Mouse (Mus musculus) heart, adult 2 months (tissue): ENCODE results near the gene Slc29a4. TPM values are rescaled to one million over a fixed set of nuclear protein-coding genes. Genes with fewer than 3 reads are reported as not detected.
A peak's percentile ranks its signal among the peaks of the same experiment; 100 is the strongest.

Source experiments
- DNase-seq, 2 experiments: peaks; one replicate each; pipeline ENCODE4 v3.0.0; 2021
- H3K27ac ChIP-seq: fragments of 200-600 bp; 2 replicates; pipeline ENCODE4 v1.8.1; 2022
- H3K27me3 ChIP-seq: fragments of 200-500 bp; 2 replicates; pipeline ENCODE4 v1.6.1; 2012; ENCODE audit warnings: mild to moderate bottlenecking, low read length, inconsistent platforms, mixed read lengths; ENCODE audit not compliant: control insufficient read depth, insufficient read depth
- H3K36me3 ChIP-seq: fragments of 200-500 bp; 2 replicates; pipeline ENCODE4 v1.6.1; 2012; ENCODE audit warnings: low read length, inconsistent platforms; ENCODE audit not compliant: control insufficient read depth, insufficient read depth
- H3K4me1 ChIP-seq: fragments of 200-500 bp; 2 replicates; pipeline ENCODE4 v1.6.1; 2011; ENCODE audit warnings: low read length; ENCODE audit not compliant: control insufficient read depth, insufficient read depth
- H3K4me3 ChIP-seq: fragments of 200-600 bp; 2 replicates; pipeline ENCODE4 v1.8.1; 2022
- H3K79me2 ChIP-seq: fragments of 200-500 bp; replicated peaks from 2 replicates; pipeline ENCODE4 v1.6.1; 2012; ENCODE audit warnings: mild to moderate bottlenecking, inconsistent platforms, low read length, moderate library complexity, mixed read lengths; ENCODE audit not compliant: control insufficient read depth, insufficient read depth
- H3K9ac ChIP-seq: fragments of 200-500 bp; 2 replicates; pipeline ENCODE4 v1.6.1; 2012; ENCODE audit warnings: low read depth, mild to moderate bottlenecking, control low read depth, inconsistent platforms, low read length, mixed read lengths
- CTCF ChIP-seq: fragments of 200-600 bp; IDR thresholded peaks from 2 replicates; pipeline ENCODE4 v1.8.1; 2022; ENCODE audit warnings: antibody characterized with exemption, mild to moderate bottlenecking, moderate library complexity
- EP300 ChIP-seq: fragments of 200-500 bp; IDR thresholded peaks from 2 replicates; pipeline ENCODE4 v1.6.1; 2011; ENCODE audit warnings: low read depth, low read length, control low read depth; ENCODE audit not compliant: insufficient read depth
- POLR2A ChIP-seq: fragments of 200-500 bp; IDR thresholded peaks from 2 replicates; pipeline ENCODE4 v1.6.1; 2011; ENCODE audit warnings: mild to moderate bottlenecking, low read depth, low read length, control low read depth; ENCODE audit not compliant: insufficient read depth
- WGBS: fragments of 180-500 bp; shearing (Covaris S2); methylation state at CpG from one replicate; pipeline ENCODE4 v1.1.7; 2018; 5-methylcytosine and 5-hydroxymethylcytosine counted together
- intact Hi-C: fragments of 180-260 bp; cut with DNase I; formaldehyde crosslinking; loops from one replicate; pipeline ENCODE4 v1.15.1; 2025
- polyA plus RNA-seq: library from polyadenylated mRNA; depleted of rRNA; stranded (reverse); fragments of >200 nt; gene quantifications from 2 replicates; pipeline ENCODE4 v1.2.3, GENCODE M21; 2012
- total RNA-seq, 2 experiments: library from RNA; stranded (reverse); gene quantifications; 2 replicates each; pipeline ENCODE4 v1.2.3; 2021

The Slc29a4 gene
- total and polyA plus RNA-seq, 3 experiments = 0.27 to 0.70 (median 0.31) TPM

DNA sequence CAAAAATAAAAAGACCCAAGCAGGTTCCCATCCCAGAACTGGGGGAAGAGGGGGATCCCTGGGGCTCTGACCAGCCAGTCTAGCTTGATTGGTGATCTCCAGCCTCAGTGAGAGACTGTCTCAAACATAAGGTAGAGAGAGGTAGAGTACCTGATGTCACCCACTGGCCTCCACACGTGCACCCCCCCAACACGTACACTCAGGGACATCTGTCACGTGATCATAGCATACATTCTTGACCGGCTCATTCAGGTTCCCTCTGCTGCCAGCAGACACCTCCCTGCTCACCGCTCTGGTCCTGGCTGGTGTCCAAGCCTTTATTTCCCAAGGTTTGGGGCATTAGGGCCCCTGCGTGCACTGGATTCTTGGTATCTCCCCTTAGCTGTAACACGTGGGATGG is 17.1 kb downstream of the Slc29a4 start:
- TF ChIP-seq CTCF (no peak), EP300 (no peak), POLR2A (no peak)
- no peaks in the 10 kb centered on the region for H3K27me3 ChIP-seq
- H3K4me1 ChIP-seq = no peaks in the 10 kb centered on the region
- no peak overlapping the region for H3K4me3 ChIP-seq
- no peak overlapping the region for H3K9ac ChIP-seq
- WGBS = 54% methylated on average over 7 of the region's 7 CpGs
- H3K79me2 ChIP-seq = no peaks in the 10 kb centered on the region
- no peaks in the 10 kb centered on the region for H3K36me3 ChIP-seq
- intact Hi-C loops = no loop called here
- no peak overlapping the region for H3K27ac ChIP-seq
- no peak for DNase-seq

DNA sequence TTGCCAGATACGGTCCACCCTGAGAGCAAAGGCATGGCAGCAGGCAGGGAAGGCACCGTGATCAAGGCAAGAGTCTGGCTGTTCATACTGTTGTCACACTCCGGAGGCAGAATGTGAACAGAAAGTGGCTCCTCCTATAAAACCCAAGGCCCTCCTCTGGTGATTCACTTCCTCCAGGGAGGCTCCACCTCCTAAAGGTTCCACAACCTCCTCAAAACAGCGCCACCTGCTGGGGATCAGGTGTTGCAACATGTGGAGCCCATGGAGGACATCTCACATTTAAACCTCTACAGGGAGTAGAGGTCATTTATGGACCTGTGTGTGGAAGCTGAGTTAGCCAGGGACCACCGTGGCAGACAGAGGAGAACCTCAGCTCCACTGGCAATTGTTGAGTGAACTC is 20.1 kb downstream of the Slc29a4 start:
- Histone ChIP-seq H3K9ac (no peak overlapping the region), H3K27ac (no peak overlapping the region), H3K4me1 (no peaks in the 10 kb centered on the region), H3K79me2 (no peaks in the 10 kb centered on the region), H3K27me3 (no peaks in the 10 kb centered on the region), H3K4me3 (no peak overlapping the region), H3K36me3 (no peaks in the 10 kb centered on the region)
- 87% methylated on average over 5 of the region's 5 CpGs for WGBS
- intact Hi-C loops = no loop called here
- no peak for DNase-seq
- TF ChIP-seq EP300 (no peak), CTCF (peak; percentile 23), POLR2A (no peak)

DNA sequence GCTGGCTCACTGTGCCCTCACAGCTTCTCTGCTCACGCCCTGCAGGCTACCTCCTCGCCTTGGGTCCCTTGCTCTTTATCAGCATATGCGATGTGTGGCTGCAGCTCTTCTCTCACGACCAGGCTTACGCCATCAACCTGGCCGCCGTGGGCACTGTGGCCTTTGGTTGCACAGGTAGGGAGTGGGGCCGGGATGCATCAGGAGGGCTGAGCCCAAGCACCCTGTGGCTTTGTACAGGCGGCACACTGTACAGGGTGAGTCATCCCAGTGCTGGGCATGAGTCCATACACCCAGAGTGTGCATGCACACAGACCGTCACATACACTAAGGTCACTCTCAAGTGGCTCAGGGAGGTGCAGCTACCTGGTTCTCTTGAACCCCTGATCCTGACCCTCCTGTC is 21.7 kb downstream of the Slc29a4 start:
- no peak for DNase-seq
- Histone ChIP-seq H3K27ac (no peak overlapping the region), H3K4me3 (no peak overlapping the region), H3K9ac (no peak overlapping the region), H3K79me2 (no peaks in the 10 kb centered on the region), H3K27me3 (no peaks in the 10 kb centered on the region), H3K4me1 (no peaks in the 10 kb centered on the region), H3K36me3 (no peaks in the 10 kb centered on the region)
- intact Hi-C loops = no loop called here
- TF ChIP-seq EP300 = no peak
- WGBS = 77% methylated on average over 10 of the region's 10 CpGs

DNA sequence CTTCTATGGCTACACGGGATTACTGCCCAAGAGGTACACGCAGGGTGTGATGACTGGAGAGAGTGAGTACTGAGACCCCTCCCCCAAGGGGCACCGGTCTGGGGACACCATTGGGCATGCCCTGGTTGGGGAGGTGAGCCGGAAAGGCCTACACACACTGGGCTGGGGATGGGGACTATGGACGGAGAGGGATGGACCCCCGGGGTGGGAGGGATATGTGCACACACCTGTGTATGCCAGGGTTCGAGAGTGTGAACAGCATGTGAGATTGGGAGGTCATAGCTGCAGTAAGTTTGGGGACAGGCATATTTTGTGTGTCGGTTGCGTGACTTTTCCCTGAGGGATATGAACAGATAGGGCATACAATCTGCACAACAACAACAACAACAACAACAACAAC is 22.7 kb downstream of the Slc29a4 start:
- DNase-seq = no peak
- Histone ChIP-seq H3K4me1 (no peaks in the 10 kb centered on the region), H3K79me2 (no peaks in the 10 kb centered on the region), H3K27me3 (no peaks in the 10 kb centered on the region), H3K36me3 (no peaks in the 10 kb centered on the region), H3K27ac (no peak overlapping the region), H3K4me3 (no peak overlapping the region), H3K9ac (no peak overlapping the region)
- intact Hi-C loops = loop anchor here (5.0 kb wide), 1 partner anchor 43 kb away; no protein-coding TSS in a partner anchor
- no peak for TF ChIP-seq POLR2A
- TF ChIP-seq CTCF = no peak
- no peak for TF ChIP-seq EP300
- WGBS = 81% methylated on average over 9 of the region's 9 CpGs

DNA sequence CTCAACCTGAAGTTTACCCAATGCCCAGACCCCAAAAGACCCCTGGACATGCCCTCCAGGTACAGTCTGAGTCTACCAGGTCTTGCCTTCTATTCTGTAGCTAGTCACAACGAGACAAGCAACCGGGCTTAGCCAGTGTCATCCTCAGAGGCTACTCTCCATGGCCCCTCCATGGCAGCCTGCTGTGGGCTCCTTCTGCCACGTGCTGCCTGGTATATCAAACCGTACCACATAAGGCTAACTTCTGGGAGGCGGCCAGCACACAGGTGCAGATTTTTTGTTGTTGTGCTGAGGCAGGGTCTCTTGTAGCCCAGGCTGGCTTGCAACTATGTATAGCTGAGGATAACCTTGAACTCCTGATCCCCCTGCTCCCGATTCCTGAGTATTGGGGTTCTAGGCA is 23.7 kb downstream of the Slc29a4 start:
- TF ChIP-seq POLR2A (no peak), CTCF (no peak), EP300 (no peak)

DNA sequence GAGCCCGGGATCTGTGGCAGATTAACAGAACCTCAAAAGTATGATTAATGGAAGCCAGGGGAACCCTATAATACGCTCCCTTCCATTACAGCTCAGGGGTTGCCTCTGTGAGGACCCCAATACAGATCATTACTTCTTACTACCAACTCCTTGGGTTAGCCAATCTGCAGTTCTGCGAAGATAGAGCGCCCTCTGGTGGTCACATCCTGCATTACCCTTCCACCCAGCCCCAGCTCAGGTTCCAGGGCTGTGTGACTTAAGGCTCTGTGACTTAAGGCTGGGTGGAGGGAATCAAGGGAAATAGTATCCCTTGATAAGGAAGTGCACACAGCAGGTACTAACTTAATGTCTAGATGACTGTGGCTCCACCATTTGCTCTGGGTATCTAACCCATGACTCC is 25.7 kb downstream of the Slc29a4 start:
- DNase-seq = peak; percentile 59 to 87
- no peak for TF ChIP-seq POLR2A
- TF ChIP-seq EP300 = no peak
- peak; percentile 99 for TF ChIP-seq CTCF
- H3K27ac ChIP-seq = no peak overlapping the region
- intact Hi-C loops = loop anchor here (1.0 to 5.0 kb wide), 5 partner anchors 46 to 240 kb away; no protein-coding TSS in a partner anchor
- no peaks in the 10 kb centered on the region for H3K27me3 ChIP-seq
- no peaks in the 10 kb centered on the region for H3K79me2 ChIP-seq
- no peaks in the 10 kb centered on the region for H3K36me3 ChIP-seq
- H3K4me1 ChIP-seq = no peaks in the 10 kb centered on the region
- H3K4me3 ChIP-seq = no peak overlapping the region
- no peak overlapping the region for H3K9ac ChIP-seq
- 21% methylated on average over 4 of the region's 4 CpGs for WGBS

More for the DNA sequence above, 23.7 kb downstream of the Slc29a4 start:
- Histone ChIP-seq H3K36me3 (no peaks in the 10 kb centered on the region), H3K27me3 (no peaks in the 10 kb centered on the region), H3K4me1 (no peaks in the 10 kb centered on the region), H3K9ac (no peak overlapping the region), H3K27ac (no peak overlapping the region), H3K4me3 (no peak overlapping the region), H3K79me2 (no peaks in the 10 kb centered on the region)
- whole genome bisulfite sequencing = 70% methylated on average over 6 of the region's 6 CpGs
- intact Hi-C loops = loop anchor here (5.0 kb wide), 1 partner anchor 44 kb away; no protein-coding TSS in a partner anchor
- DNase-seq = no peak

DNA sequence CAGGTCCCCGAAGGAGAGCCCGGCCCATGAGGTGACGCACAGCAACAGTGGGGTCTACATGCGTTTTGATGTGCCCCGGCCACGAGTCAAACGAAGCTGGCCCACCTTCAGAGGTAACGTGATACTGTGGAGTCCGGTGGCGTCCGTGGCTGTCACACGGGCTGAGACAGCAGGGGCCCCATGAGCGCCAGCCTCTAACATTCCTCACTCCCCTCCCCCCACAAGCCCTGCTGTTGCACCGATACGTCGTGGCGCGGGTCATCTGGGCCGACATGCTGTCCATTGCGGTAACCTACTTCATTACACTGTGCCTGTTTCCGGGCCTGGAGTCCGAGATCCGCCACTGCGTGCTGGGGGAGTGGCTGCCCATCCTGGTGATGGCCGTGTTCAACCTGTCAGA is 26.2 kb downstream of the Slc29a4 start:
- Histone ChIP-seq H3K27me3 (no peaks in the 10 kb centered on the region), H3K4me1 (no peaks in the 10 kb centered on the region), H3K79me2 (no peaks in the 10 kb centered on the region), H3K4me3 (no peak overlapping the region), H3K27ac (no peak overlapping the region), H3K36me3 (no peaks in the 10 kb centered on the region), H3K9ac (no peak overlapping the region)
- WGBS = 53% methylated on average over 25 of the region's 25 CpGs
- TF ChIP-seq POLR2A = no peak
- TF ChIP-seq CTCF = no peak
- TF ChIP-seq EP300 = no peak
- DNase-seq = no peak
- intact Hi-C loops = loop anchor here (1.0 to 5.0 kb wide), 5 partner anchors 46 to 240 kb away; no protein-coding TSS in a partner anchor
